Mouse (Mus musculus) A20 (cell line): ENCODE measurements around the gene Gm17019.
"Not testable (repeated sequence)": the region's sequence is repeated elsewhere in the genome, so short reads cannot be mapped to it uniquely, and the experiment has no call there.

Experiments
- DNase-seq: peaks from one replicate; pipeline ENCODE4 v3.0.0-alpha.2; 2011; ENCODE audit warnings: low read depth, low spot score

Gm17019 gene

DNA sequence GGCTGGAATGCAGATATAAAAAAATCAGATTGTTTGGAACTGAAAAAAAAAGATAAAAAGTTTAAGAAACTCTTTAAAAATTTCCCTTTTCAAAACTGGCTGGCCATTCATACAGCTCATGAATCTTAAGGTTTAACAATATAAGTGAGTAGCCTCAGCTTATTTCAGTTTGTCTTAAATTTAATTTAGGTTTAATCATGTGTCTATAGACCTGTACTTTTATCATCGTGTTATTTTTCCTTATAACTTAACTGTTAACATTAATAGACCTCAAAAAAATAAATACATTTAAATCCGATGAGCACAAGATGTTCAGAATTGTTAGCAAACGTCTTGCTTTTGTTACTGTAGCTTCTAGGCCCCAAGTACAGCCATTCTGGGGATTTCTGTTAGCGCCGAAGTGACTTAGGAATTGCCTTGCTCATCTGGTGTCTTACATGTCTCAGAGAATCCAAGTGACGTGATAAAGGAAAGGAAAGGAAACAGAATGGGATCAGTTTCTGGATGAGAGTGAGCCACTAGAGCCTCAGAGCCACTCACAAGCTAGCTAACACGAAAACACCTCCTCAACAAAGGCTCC, 36.0 kb downstream of the Gm17019 start:
- not testable (repeated sequence) for DNase-seq

DNA sequence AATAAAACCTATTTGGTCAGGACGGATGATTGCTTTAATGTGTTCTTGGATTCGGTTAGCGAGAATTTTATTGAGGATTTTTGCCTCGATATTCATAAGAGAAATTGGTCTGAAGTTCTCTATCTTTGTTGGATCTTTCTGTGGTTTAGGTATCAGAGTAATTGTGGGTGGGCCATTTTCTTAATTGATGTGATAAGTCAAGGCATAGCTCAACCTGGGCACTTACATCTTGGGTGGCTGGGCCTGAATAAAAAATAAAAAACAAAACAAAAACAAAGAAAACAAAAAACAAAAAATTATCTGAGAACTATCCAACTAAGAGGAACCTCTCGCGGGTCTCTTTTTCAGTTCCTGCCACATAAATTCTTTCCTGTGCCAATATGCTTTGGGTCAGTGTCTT, 38.7 kb downstream of the Gm17019 start:
- DNase-seq, result not testable (repeated sequence)

DNA sequence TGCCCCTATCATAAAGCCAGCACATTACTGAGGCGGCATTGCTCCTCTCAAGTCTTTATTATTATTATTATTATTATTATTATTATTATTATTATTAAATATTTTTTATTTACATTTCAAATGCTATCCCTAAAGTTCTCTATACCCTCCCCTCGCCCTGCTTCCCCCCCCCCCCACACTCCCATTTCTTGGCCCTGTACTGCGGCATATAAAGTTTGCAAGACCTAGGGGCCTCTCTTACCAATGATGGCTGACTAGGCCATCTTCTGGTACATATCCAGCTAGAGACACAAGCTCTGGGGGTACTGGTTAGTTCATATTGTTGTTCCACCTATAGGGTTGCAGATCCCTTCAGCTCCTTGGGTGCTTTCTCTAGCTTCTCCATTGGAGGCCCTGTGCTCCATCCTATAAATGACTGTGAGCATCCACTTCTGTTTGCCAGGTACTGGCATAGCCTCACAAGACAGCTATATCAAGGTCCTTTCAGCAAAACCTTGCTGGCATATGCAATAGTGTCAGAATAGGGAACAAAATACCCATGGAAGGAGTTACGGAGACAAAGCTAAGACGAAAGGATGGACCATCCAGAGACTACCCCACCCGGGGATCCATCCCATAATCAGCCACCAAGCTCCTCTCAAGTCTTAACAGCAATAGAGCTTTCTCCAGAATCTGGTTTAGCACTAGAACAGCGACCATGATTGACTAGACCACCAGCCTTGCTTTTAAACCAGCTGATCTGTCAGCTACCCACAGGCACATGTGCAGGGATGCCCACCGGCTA, 42.2 kb downstream of the Gm17019 start:
- not testable (repeated sequence) for DNase-seq

DNA sequence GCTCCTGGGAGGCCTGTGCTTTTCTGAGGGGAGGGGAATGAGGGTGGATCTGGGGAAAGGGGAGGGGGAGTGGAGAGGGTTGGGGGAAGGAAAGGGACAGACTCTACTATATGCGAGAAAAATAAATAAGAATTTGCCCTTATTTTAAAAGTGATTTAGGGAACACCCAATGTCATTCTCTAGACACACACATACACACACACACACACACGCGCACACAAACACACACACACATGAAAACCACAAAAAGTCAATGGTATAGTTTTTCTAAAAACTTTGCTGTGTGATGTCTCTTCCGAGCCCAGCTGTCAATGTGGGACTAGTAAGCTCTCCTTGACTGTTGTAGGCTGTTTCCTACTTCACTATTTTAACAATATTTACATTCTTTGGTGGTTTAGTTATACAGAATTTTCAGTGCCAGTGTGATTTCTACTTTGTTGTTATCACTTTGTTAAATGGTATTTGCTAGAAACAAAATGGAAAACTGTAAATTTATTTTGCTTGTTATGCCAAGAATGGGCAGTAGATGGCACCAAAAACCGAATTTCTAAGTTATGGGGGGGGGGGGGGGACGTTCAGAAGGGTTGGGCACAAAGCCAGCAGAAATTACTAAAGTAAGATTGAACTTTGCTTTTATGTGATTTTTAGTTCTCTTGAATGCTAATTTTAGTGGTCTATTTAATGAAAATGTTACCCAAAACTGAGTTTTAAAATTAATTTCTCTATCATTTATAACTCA, 46.0 kb downstream of the Gm17019 start:
- not testable (repeated sequence) for DNase-seq
